Mouse (Mus musculus): ENCODE results near the gene Arhgef1.
"Not testable (repeated sequence)": the region's sequence is repeated elsewhere in the genome, so short reads cannot be mapped to it uniquely, and the experiment has no call there.

DNA sequence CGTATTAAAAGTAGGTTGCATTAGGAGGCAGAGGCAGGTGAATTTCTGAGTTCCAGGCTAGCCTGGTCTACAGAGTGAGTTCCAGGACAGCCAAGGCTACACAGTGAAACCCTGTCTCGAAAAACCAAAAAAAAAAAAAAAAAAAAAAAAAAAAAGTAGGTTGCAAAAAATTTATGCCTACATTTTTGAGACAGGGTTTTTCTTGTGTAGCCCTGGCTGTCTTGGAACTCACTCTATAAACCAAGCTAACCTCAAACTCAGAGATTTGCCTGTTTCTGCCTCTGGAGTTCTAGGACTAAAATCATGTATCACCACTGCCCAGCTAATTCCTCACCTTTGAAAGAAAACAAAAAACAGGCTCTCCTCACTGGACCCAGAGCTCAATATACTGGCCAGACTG is 7.0 kb upstream of the Arhgef1 start:
- TF ChIP-seq CTCF, POLR2A (IDR thresholded peaks at IDR 0.05; ENCODE audit: extremely low read depth, insufficient read depth, low read length): not testable (repeated sequence)
